12 mouse cellular contexts compared by ENCODE assay signal in genomic region chr3:95112760-95113159, GRCm38 (mm10). TPM values are rescaled to one million over a fixed set of nuclear protein-coding genes. Genes with fewer than 3 reads are reported as not detected.
DNase-seq lines count a peak whose midpoint lies in the region; ATAC-seq lines count a peak whose summit lies in the region.
"Had no signal": no experiment of that assay in that cellular context is flagged by ENCODE, and none has a peak within 500 bp of the region (broad histone marks: within the 10 kb centered on the region; RNA-seq: fewer than 3 reads in every experiment).

No protein-coding gene starts in this region.

- H3K4me1 ChIP-seq in forebrain, embryonic 11.5 days (replicated peaks; ENCODE audit: control insufficient read depth, insufficient read depth, low read length) = peaks cover 7% of the 10 kb centered on the region
- peaks cover 10% of the 10 kb centered on the region for H3K4me1 ChIP-seq in forebrain, embryonic 16.5 days (replicated peaks; ENCODE audit: control insufficient read depth, insufficient read depth, low read length)
- peaks cover 9% of the 10 kb centered on the region for H3K4me1 ChIP-seq in kidney, embryonic 16.5 days (ENCODE audit: insufficient read depth, low read length)
- H3K4me1 ChIP-seq in embryonic facial prominence, embryonic 10.5 days = peaks cover 12% of the 10 kb centered on the region
- peaks cover 43% of the 10 kb centered on the region for H3K4me1 ChIP-seq in liver, embryonic 13.5 days (replicated peaks)

- no peak overlapping the region for H3K27ac ChIP-seq in forebrain, embryonic 11.5 days (ENCODE audit: low read depth, low read length)
- no peak overlapping the region for H3K27ac ChIP-seq in forebrain, embryonic 16.5 days (ENCODE audit: low read length)
- no peak overlapping the region for H3K27ac ChIP-seq in kidney, embryonic 16.5 days (ENCODE audit: low read length)
- no peak overlapping the region for H3K27ac ChIP-seq in embryonic facial prominence, embryonic 10.5 days (replicated peaks)
- no peak overlapping the region for H3K27ac ChIP-seq in liver, embryonic 13.5 days

- peak overlapping the region; percentile 40; the same call in 1 of the 2 replicates for H3K4me2 ChIP-seq in forebrain, embryonic 11.5 days (ENCODE audit: low read depth, low read length, severe bottlenecking)
- no peak overlapping the region for H3K4me2 ChIP-seq in forebrain, embryonic 16.5 days (ENCODE audit: low read length)
- peak overlapping the region; percentile 55; the same call in 1 of the 2 replicates for H3K4me2 ChIP-seq in kidney, embryonic 16.5 days (replicated peaks; ENCODE audit: low read depth, low read length)
- H3K4me2 ChIP-seq in liver, embryonic 13.5 days = 0 out of 2 replicates have a peak overlapping the region, but pooled peaks have one; percentile 48

- WGBS in forebrain, embryonic 11.5 days = 97% methylated on average over 1 of the region's 1 CpGs
- 97% methylated on average over 1 of the region's 1 CpGs for WGBS in forebrain, embryonic 16.5 days
- WGBS in kidney, embryonic 16.5 days = 88% methylated on average over 1 of the region's 1 CpGs
- WGBS in embryonic facial prominence, embryonic 10.5 days = 86% methylated on average over 1 of the region's 1 CpGs
- 90% methylated on average over 1 of the region's 1 CpGs for WGBS in liver, embryonic 13.5 days (ENCODE audit: insufficient replicate concordance)

- intact Hi-C loops in left cerebral cortex, postnatal 14 days (cut with DNase I) = loop anchor here (5.0 kb wide), 1 partner anchor 60 kb away; no protein-coding TSS in a partner anchor

- ATAC-seq in forebrain, embryonic 11.5 days (replicated peaks; ENCODE audit: low FRiP score) = no peak
- ATAC-seq in forebrain, embryonic 16.5 days = no peak
- ATAC-seq in kidney, embryonic 16.5 days (ENCODE audit: low FRiP score, low TSS enrichment) = no peak
- ATAC-seq in liver, embryonic 13.5 days (ENCODE audit: low read depth) = no peak

- H3K27me3 ChIP-seq in forebrain, embryonic 11.5 days (ENCODE audit: control insufficient read depth, insufficient read depth, low read length) = no peaks in the 10 kb centered on the region
- H3K27me3 ChIP-seq in forebrain, embryonic 16.5 days (replicated peaks; ENCODE audit: control insufficient read depth, insufficient read depth, low read length) = no peaks in the 10 kb centered on the region
- H3K27me3 ChIP-seq in kidney, embryonic 16.5 days (ENCODE audit: insufficient read depth, low read length) = no peaks in the 10 kb centered on the region
- no peaks in the 10 kb centered on the region for H3K27me3 ChIP-seq in embryonic facial prominence, embryonic 10.5 days (replicated peaks; ENCODE audit: low read depth, poor library complexity, severe bottlenecking)
- H3K27me3 ChIP-seq in liver, embryonic 13.5 days = no peaks in the 10 kb centered on the region

- no peak overlapping the region for H3K9ac ChIP-seq in forebrain, embryonic 11.5 days (ENCODE audit: low read length)
- no peak overlapping the region for H3K9ac ChIP-seq in forebrain, embryonic 16.5 days (replicated peaks; ENCODE audit: low read depth, low read length)
- peak overlapping the region; percentile 39; the same call in 1 of the 2 replicates for H3K9ac ChIP-seq in kidney, embryonic 16.5 days (replicated peaks; ENCODE audit: low read length)
- H3K9ac ChIP-seq in liver, embryonic 13.5 days = peak overlapping the region; percentile 48; the same call in 1 of the 2 replicates

- DNase-seq in forebrain, embryonic 11.5 days (ENCODE audit: low spot score) = no peak
- DNase-seq in kidney, postnatal 4 days = no peak
- no peak for DNase-seq in embryonic facial prominence, embryonic 10.5 days (ENCODE audit: low spot score)
- no peak for DNase-seq in liver, embryonic 13.5 days
- no peak for DNase-seq in right cerebral cortex, postnatal 4 days
- no peak for DNase-seq in left cerebral cortex, postnatal 14 days (ENCODE audit: low spot score in 2 of 2)
- DNase-seq: adrenal gland, adult 2 months; embryo, embryonic 11 days; left cerebral cortex, postnatal 4 days had no signal

- no peaks in the 10 kb centered on the region for H3K9me3 ChIP-seq in forebrain, embryonic 11.5 days (ENCODE audit: control insufficient read depth, low read length)
- H3K9me3 ChIP-seq in forebrain, embryonic 16.5 days (ENCODE audit: control insufficient read depth, low read length) = no peaks in the 10 kb centered on the region
- no peaks in the 10 kb centered on the region for H3K9me3 ChIP-seq in kidney, embryonic 16.5 days (ENCODE audit: low read length)
- no peaks in the 10 kb centered on the region for H3K9me3 ChIP-seq in embryonic facial prominence, embryonic 10.5 days
- no peaks in the 10 kb centered on the region for H3K9me3 ChIP-seq in liver, embryonic 13.5 days (replicated peaks)
- H3K9me3 ChIP-seq: G1E had no signal

- no peaks in the 10 kb centered on the region; the same call in 1 of the 2 replicates for H3K36me3 ChIP-seq in forebrain, embryonic 11.5 days (ENCODE audit: control insufficient read depth, insufficient read depth, low read length)
- H3K36me3 ChIP-seq in forebrain, embryonic 16.5 days (ENCODE audit: control insufficient read depth, insufficient read depth) = peaks cover 8% of the 10 kb centered on the region; the same call in 1 of the 2 replicates
- H3K36me3 ChIP-seq in kidney, embryonic 16.5 days (ENCODE audit: insufficient read depth, low read length) = peaks cover 6% of the 10 kb centered on the region; the same call in 1 of the 2 replicates
- peaks cover 40% of the 10 kb centered on the region for H3K36me3 ChIP-seq in embryonic facial prominence, embryonic 10.5 days (replicated peaks)
- peaks cover 21% of the 10 kb centered on the region for H3K36me3 ChIP-seq in liver, embryonic 13.5 days

- H3K4me3 ChIP-seq in forebrain, embryonic 11.5 days (ENCODE audit: low read depth, low read length) = no peak overlapping the region
- no peak overlapping the region for H3K4me3 ChIP-seq in forebrain, embryonic 16.5 days (replicated peaks; ENCODE audit: low read length)
- H3K4me3 ChIP-seq in kidney, embryonic 16.5 days (ENCODE audit: low read length) = no peak overlapping the region
- H3K4me3 ChIP-seq in embryonic facial prominence, embryonic 10.5 days = peak overlapping the region; percentile 89
- 0 out of 2 replicates have a peak overlapping the region, but pooled peaks have one; percentile 78 for H3K4me3 ChIP-seq in liver, embryonic 13.5 days (replicated peaks)

RNA-seq across cellular contexts. Expression of gene Vps72, which starts 1.9 kb away (rescaled TPM):
- polyA plus RNA-seq in forebrain, embryonic 11.5 days (2014; fragmentation: Nextera tagmentation; extraction: Ambion mirVana) = 249 and 274 TPM in 2 replicates
- polyA plus RNA-seq in forebrain, embryonic 16.5 days (2015; fragmentation: Nextera tagmentation; extraction: Ambion mirVana) = 230 and 233 TPM in 2 replicates
- polyA plus RNA-seq in kidney, embryonic 16.5 days (2015; fragmentation: Nextera tagmentation; extraction: Ambion mirVana) = 184 and 185 TPM in 2 replicates
- 288 and 295 TPM in 2 replicates for polyA plus RNA-seq in embryonic facial prominence, embryonic 10.5 days (2016; fragmentation: Nextera tagmentation; extraction: Ambion mirVana)
- polyA plus RNA-seq in liver, embryonic 13.5 days (2015; fragmentation: Nextera tagmentation; extraction: Ambion mirVana) = 39.2 and 43.3 TPM in 2 replicates
- 10 to 100 TPM; 36.1 to 37.3 TPM for total RNA-seq in left cerebral cortex, postnatal 14 days (2021)

RNA-seq across cellular contexts. Expression of gene Pip5k1a, which starts 6.0 kb away (rescaled TPM):
- 13.4 and 13.7 TPM in 2 replicates for polyA plus RNA-seq in forebrain, embryonic 11.5 days (2014; fragmentation: Nextera tagmentation; extraction: Ambion mirVana)
- polyA plus RNA-seq in forebrain, embryonic 16.5 days (2015; fragmentation: Nextera tagmentation; extraction: Ambion mirVana) = 20.3 and 21.7 TPM in 2 replicates
- 24.0 and 24.7 TPM in 2 replicates for polyA plus RNA-seq in kidney, embryonic 16.5 days (2015; fragmentation: Nextera tagmentation; extraction: Ambion mirVana)
- polyA plus RNA-seq in embryonic facial prominence, embryonic 10.5 days (2016; fragmentation: Nextera tagmentation; extraction: Ambion mirVana) = 18.0 and 21.3 TPM in 2 replicates
- polyA plus RNA-seq in liver, embryonic 13.5 days (2015; fragmentation: Nextera tagmentation; extraction: Ambion mirVana) = 9.6 and 10.3 TPM in 2 replicates
- 10 to 100 TPM; 37.6 to 45.1 TPM for total RNA-seq in left cerebral cortex, postnatal 14 days (2021)

RNA-seq across cellular contexts. Expression of gene Tmod4, which starts 11.5 kb away (rescaled TPM):
- polyA plus RNA-seq in forebrain, embryonic 11.5 days (2014; fragmentation: Nextera tagmentation; extraction: Ambion mirVana) = 0.37 and 0.75 TPM in 2 replicates
- polyA plus RNA-seq in forebrain, embryonic 16.5 days (2015; fragmentation: Nextera tagmentation; extraction: Ambion mirVana) = 0.65 and 0.91 TPM in 2 replicates
- 0.84 and 1.6 TPM in 2 replicates for polyA plus RNA-seq in kidney, embryonic 16.5 days (2015; fragmentation: Nextera tagmentation; extraction: Ambion mirVana)
- 1.4 and 1.5 TPM in 2 replicates for polyA plus RNA-seq in embryonic facial prominence, embryonic 10.5 days (2016; fragmentation: Nextera tagmentation; extraction: Ambion mirVana)
- polyA plus RNA-seq in liver, embryonic 13.5 days (2015; fragmentation: Nextera tagmentation; extraction: Ambion mirVana) = 0.17 and 0.67 TPM in 2 replicates
- total RNA-seq in left cerebral cortex, postnatal 14 days (2021) = under 1 TPM; 0.29 to 0.32 TPM

RNA-seq across cellular contexts. Expression of gene Scnm1, which starts 21.1 kb away (rescaled TPM):
- polyA plus RNA-seq in forebrain, embryonic 11.5 days (2014; fragmentation: Nextera tagmentation; extraction: Ambion mirVana) = 77.4 and 88.0 TPM in 2 replicates
- polyA plus RNA-seq in forebrain, embryonic 16.5 days (2015; fragmentation: Nextera tagmentation; extraction: Ambion mirVana) = 90.1 and 93.1 TPM in 2 replicates
- 71.6 and 79.0 TPM in 2 replicates for polyA plus RNA-seq in kidney, embryonic 16.5 days (2015; fragmentation: Nextera tagmentation; extraction: Ambion mirVana)
- polyA plus RNA-seq in embryonic facial prominence, embryonic 10.5 days (2016; fragmentation: Nextera tagmentation; extraction: Ambion mirVana) = 81.0 and 84.4 TPM in 2 replicates
- 33.4 and 33.5 TPM in 2 replicates for polyA plus RNA-seq in liver, embryonic 13.5 days (2015; fragmentation: Nextera tagmentation; extraction: Ambion mirVana)
- 10 to 100 TPM; 38.8 to 42.8 TPM for total RNA-seq in left cerebral cortex, postnatal 14 days (2021)

RNA-seq across cellular contexts. Expression of gene Lysmd1, which starts 21.1 kb away (rescaled TPM):
- 11.7 and 12.4 TPM in 2 replicates for polyA plus RNA-seq in forebrain, embryonic 11.5 days (2014; fragmentation: Nextera tagmentation; extraction: Ambion mirVana)
- 41.9 and 46.6 TPM in 2 replicates for polyA plus RNA-seq in forebrain, embryonic 16.5 days (2015; fragmentation: Nextera tagmentation; extraction: Ambion mirVana)
- 15.3 and 17.3 TPM in 2 replicates for polyA plus RNA-seq in kidney, embryonic 16.5 days (2015; fragmentation: Nextera tagmentation; extraction: Ambion mirVana)
- polyA plus RNA-seq in embryonic facial prominence, embryonic 10.5 days (2016; fragmentation: Nextera tagmentation; extraction: Ambion mirVana) = 14.0 and 14.5 TPM in 2 replicates
- polyA plus RNA-seq in liver, embryonic 13.5 days (2015; fragmentation: Nextera tagmentation; extraction: Ambion mirVana) = 7.3 and 7.5 TPM in 2 replicates
- 10 to 100 TPM; 19.2 to 20.7 TPM for total RNA-seq in left cerebral cortex, postnatal 14 days (2021)

Comparison
In these comparisons a context has a peak if more than half of its experiments do, and no peak if none do; other contexts are left out.
1. H3K4me3 ChIP-seq: peak in embryonic facial prominence, embryonic 10.5 days (single experiment) and liver, embryonic 13.5 days (single experiment); none in forebrain, embryonic 11.5 days (single experiment), forebrain, embryonic 16.5 days (single experiment) and kidney, embryonic 16.5 days (single experiment).
2. H3K9ac ChIP-seq: peak in kidney, embryonic 16.5 days (single experiment) and liver, embryonic 13.5 days (single experiment); none in forebrain, embryonic 11.5 days (single experiment) and forebrain, embryonic 16.5 days (single experiment).